ENCODE assay signal across 9 mouse cellular contexts in the genomic region with DNA sequence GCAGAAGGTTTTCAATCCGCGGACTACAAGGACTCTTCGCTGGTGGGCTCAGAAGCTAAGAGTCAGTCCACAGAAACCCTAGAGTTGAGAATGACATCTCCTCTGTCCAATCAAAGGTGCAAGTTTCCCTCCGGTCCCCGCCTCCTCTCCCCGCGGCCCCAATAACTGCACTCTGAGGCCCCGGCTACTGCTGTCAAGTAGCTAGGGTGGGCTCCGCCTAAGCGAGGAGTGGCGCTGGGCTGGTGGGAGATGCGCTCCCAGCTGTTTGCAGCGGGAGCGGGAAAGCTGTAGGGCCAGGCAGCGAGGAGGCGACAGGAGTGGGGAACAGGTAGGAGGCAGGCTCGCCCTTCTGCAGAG. TPM values are rescaled to one million over a fixed set of nuclear protein-coding genes. Genes with fewer than 3 reads are reported as not detected.
DNase-seq lines count a peak whose midpoint lies in the region; ATAC-seq and TF ChIP-seq lines count a peak whose summit lies in the region.
"Had no signal": no experiment of that assay in that cellular context is flagged by ENCODE, and none has a peak within 500 bp of the region (broad histone marks: within the 10 kb centered on the region; RNA-seq: fewer than 3 reads in every experiment).

Gene Cntn1, plus strand, starts transcription at position 170 of the 357 bp plus-strand sequence.

- H3K27me3 ChIP-seq in kidney, adult 2 months (replicated peaks; ENCODE audit: control insufficient read depth, insufficient read depth, low read length): no peaks in the 10 kb centered on the region; the same call in 1 of the 2 replicates
- H3K27me3 ChIP-seq in midbrain, postnatal 0 days (ENCODE audit: insufficient read depth, low read length): no peaks in the 10 kb centered on the region

- no peaks in the 10 kb centered on the region for H3K4me1 ChIP-seq in kidney, adult 2 months (ENCODE audit: control insufficient read depth, insufficient read depth, low read length)
- no peaks in the 10 kb centered on the region for H3K4me1 ChIP-seq in midbrain, postnatal 0 days (ENCODE audit: insufficient read depth, low read length)

- no peak for TF ChIP-seq POLR2A in kidney, adult 2 months (IDR thresholded peaks at IDR 0.05; ENCODE audit: low read depth, low read length)

- peak; percentile 61 for DNase-seq in adrenal gland, postnatal 14 days
- peak; percentile 94 to 95 for DNase-seq in cerebellum, postnatal 10 days
- peak; percentile 86 to 87 for DNase-seq in frontal cortex, postnatal 10 days (ENCODE audit: low spot score in 2 of 2)
- peak; percentile 23 for DNase-seq in kidney, adult 2 months
- DNase-seq in left cerebral cortex, postnatal 36 days (ENCODE audit: low spot score in 2 of 2): peak; percentile 91
- peak; percentile 95 for DNase-seq in midbrain, postnatal 0 days (ENCODE audit: low spot score)
- peak; percentile 40 for DNase-seq in testis, postnatal 14 days (ENCODE audit: low spot score)

- peak within 1 kb of the TSS; percentile 38 for H3K4me3 ChIP-seq in kidney, adult 2 months (ENCODE audit: insufficient read depth, low read depth, low read length)
- H3K4me3 ChIP-seq in midbrain, postnatal 0 days (ENCODE audit: low read depth, low read length): peak within 1 kb of the TSS; percentile 78

- TF ChIP-seq CTCF in kidney, adult 2 months (conservative IDR thresholded peaks at IDR 0.05; ENCODE audit: insufficient read depth, insufficient read length, low read depth, low read length): no peak
- peak; percentile 46 for TF ChIP-seq CTCF in midbrain, postnatal 0 days (IDR thresholded peaks at IDR 0.05)

- no peak within 1 kb of the TSS for H3K27ac ChIP-seq in kidney, adult 2 months (ENCODE audit: insufficient read depth, low read depth, low read length)
- H3K27ac ChIP-seq in midbrain, postnatal 0 days (ENCODE audit: low read depth, low read length): peak within 1 kb of the TSS; percentile 96

- WGBS in kidney, adult 2 months: under 1% methylated on average over 17 of the region's 17 CpGs
- 0% methylated on average over 17 of the region's 17 CpGs for WGBS in midbrain, postnatal 0 days

- H3K9ac ChIP-seq in midbrain, postnatal 0 days (replicated peaks; ENCODE audit: low read length, poor library complexity, severe bottlenecking): peak within 1 kb of the TSS; percentile 82

- peak within 1 kb of the TSS; percentile 57 for H3K4me2 ChIP-seq in midbrain, postnatal 0 days (ENCODE audit: low read depth, low read length, poor library complexity, severe bottlenecking)

- peak; percentile 96 for ATAC-seq in midbrain, postnatal 0 days (ENCODE audit: low FRiP score)
- no peak for ATAC-seq in erythroblast, adult 5-6 weeks (replicated peaks; ENCODE audit: low FRiP score, poor library complexity, severe bottlenecking)

- intact Hi-C loops in left cerebral cortex, postnatal 36 days (cut with DNase I): loop anchor here (5.0 kb wide), 3 partner anchors 86 to 181 kb away; no protein-coding TSS in a partner anchor

- H3K9me3 ChIP-seq in midbrain, postnatal 0 days (ENCODE audit: low read length): no peaks in the 10 kb centered on the region

- H3K36me3 ChIP-seq in kidney, adult 2 months (ENCODE audit: control insufficient read depth, insufficient read depth, low read length): no peaks in the 10 kb centered on the region
- no peaks in the 10 kb centered on the region for H3K36me3 ChIP-seq in midbrain, postnatal 0 days (ENCODE audit: insufficient read depth, low read length)

RNA-seq across cellular contexts. Expression of gene Cntn1, which starts in this region (rescaled TPM):
- total RNA-seq in adrenal gland, postnatal 14 days (2021): 3.6 and 5.7 TPM in 2 replicates
- 1.4 and 2.1 TPM in 2 replicates for polyA plus RNA-seq in kidney, adult 2 months (2012; rRNA removed)
- total RNA-seq in left cerebral cortex, postnatal 36 days (2021): 100 to 1,000 TPM; 289 to 320 TPM
- total RNA-seq in midbrain, postnatal 0 days (2014; rRNA removed): 283 and 300 TPM in 2 replicates
- 153 and 164 TPM in 2 replicates for polyA plus RNA-seq in midbrain, postnatal 0 days (2015; fragmentation: Nextera tagmentation; extraction: Ambion mirVana)
- total RNA-seq in erythroblast, adult 5-6 weeks (2015; ENCODE audit: low replicate concordance): not detected in 2 replicates
- not detected in 2 replicates for total RNA-seq in erythroblast, adult 5-6 weeks (2017; ENCODE audit: low replicate concordance)
- total RNA-seq: common myeloid progenitor, adult 5-6 weeks had no signal

Comparison
In these comparisons a context has a peak if more than half of its experiments do, and no peak if none do; other contexts are left out.
1. RNA of gene Cntn1 (total RNA-seq): 289 to 320 TPM in left cerebral cortex, postnatal 36 days and 283 to 300 TPM in midbrain, postnatal 0 days; 3.6 to 5.7 TPM in adrenal gland, postnatal 14 days and not detected in erythroblast, adult 5-6 weeks; every median in the first group is over 10 times any median in the second.
2. RNA of gene Cntn1 (polyA plus RNA-seq): 153 to 164 TPM in midbrain, postnatal 0 days; 1.4 to 2.1 TPM in kidney, adult 2 months; every median in the first group is over 10 times any median in the second.
3. DNase-seq: peak in every context shown above with its lines; median percentile 95 in midbrain, postnatal 0 days; 94 in cerebellum, postnatal 10 days; 91 in left cerebral cortex, postnatal 36 days; 86 in frontal cortex, postnatal 10 days; 61 in adrenal gland, postnatal 14 days; 40 in testis, postnatal 14 days; 23 in kidney, adult 2 months.